Mouse (Mus musculus): ENCODE results near the gene Zfp710. TPM values are rescaled to one million over a fixed set of nuclear protein-coding genes. Genes with fewer than 3 reads are reported as not detected.
"Not testable (repeated sequence)": the region's sequence is repeated elsewhere in the genome, so short reads cannot be mapped to it uniquely, and the experiment has no call there.

Gene Zfp710
- polyA plus RNA-seq (2014; fragmentation: Nextera tagmentation; extraction: Ambion mirVana) = 25.6 and 31.3 TPM in 2 replicates

DNA sequence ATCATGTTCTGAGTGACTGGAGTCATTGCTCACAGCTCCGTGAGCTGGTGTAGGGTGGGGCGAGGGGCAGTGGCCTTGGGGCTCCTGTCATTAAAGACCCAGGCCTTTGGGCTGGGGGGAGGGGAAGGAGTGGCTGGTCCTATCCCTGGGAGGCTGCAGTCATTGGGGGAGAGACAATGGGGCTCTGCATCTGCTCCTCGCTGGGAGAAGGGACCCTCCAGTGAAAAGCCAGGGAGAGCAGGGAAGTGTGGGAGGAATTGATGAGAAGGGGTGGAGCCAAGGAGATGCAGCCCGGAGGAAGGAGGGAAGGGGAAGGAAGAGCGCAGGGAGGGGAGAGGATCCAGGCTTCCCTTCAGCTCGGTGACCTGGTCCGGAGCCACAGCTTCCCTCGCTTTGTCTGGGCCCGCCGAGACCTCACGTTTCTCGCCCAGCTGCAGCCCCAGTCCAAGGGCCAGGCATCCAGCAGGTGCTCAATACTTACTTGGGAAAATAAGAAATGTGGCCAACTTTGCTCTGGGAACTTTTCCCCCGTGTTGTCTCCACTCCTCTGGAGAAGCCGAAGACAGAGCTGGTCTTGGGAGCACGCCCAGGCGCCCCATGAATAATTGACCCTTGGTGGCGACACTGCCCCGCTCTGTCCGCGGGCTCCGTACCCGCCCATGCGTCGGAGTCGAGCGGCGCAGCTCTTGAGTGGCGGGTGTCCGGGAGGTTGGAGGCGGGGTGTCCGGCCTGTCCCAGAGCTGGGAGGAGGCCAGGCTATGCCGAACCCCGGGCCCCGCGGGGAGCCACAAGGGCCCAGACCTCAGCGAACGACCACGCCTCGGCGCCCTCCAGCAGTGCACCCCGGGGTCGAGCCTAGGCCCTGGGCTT lies at the start of gene Zfp710:
TSS of gene Zfp710 (plus strand) at position 294 of the 870 bp plus-strand sequence.
- ATAC-seq (ENCODE audit: low FRiP score) = peak; percentile 92
- under 1% methylated on average over 41 of the region's 42 CpGs for WGBS
- no peaks in the 10 kb centered on the region for H3K27me3 ChIP-seq (ENCODE audit: control insufficient read depth, insufficient read depth, low read length)
- DNase-seq (ENCODE audit: low spot score, missing footprints) = peak; percentile 98
- peak within 1 kb of the TSS; percentile 92 for H3K4me3 ChIP-seq (ENCODE audit: low read depth, low read length)
- H3K4me2 ChIP-seq = peak within 1 kb of the TSS; percentile 98
- H3K9ac ChIP-seq (ENCODE audit: low read length) = peak within 1 kb of the TSS; percentile 98
- H3K27ac ChIP-seq (ENCODE audit: low read depth, low read length) = peak within 1 kb of the TSS; percentile 98
- no peaks in the 10 kb centered on the region for H3K9me3 ChIP-seq (ENCODE audit: control insufficient read depth, low read length)
- peaks cover 23% of the 10 kb centered on the region for H3K4me1 ChIP-seq (ENCODE audit: control insufficient read depth, insufficient read depth, low read length)
- H3K36me3 ChIP-seq (ENCODE audit: control insufficient read depth, insufficient read depth, low read length) = no peaks in the 10 kb centered on the region

DNA sequence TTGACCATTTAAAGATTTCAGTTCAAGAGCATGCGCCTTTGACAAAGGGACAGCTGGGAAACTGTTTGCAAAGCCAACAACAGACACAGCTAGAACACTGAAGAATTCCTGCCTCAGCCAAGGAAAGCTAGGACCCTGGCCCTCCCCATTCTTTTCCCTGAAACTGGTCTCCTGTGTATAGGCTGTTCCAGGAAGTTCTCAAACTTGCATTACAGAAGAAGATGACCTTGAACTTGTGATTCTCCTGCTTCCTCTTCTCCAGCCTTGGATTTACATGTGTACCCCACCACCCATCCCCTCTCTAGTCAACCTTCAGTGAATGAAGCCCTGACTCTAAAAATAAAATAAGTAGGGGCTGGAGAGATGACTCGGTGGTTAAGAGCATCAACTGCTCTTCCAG lies 49.3 kb upstream of the Zfp710 start:
- Histone ChIP-seq H3K4me3 (ENCODE audit: low read depth, low read length) (no peak overlapping the region), H3K27me3 (ENCODE audit: control insufficient read depth, insufficient read depth, low read length) (no peaks in the 10 kb centered on the region), H3K4me1 (ENCODE audit: control insufficient read depth, insufficient read depth, low read length) (no peaks in the 10 kb centered on the region), H3K27ac (ENCODE audit: low read depth, low read length) (no peak overlapping the region), H3K36me3 (ENCODE audit: control insufficient read depth, insufficient read depth, low read length) (no peaks in the 10 kb centered on the region), H3K4me2 (no peak overlapping the region), H3K9ac (ENCODE audit: low read length) (no peak overlapping the region), H3K9me3 (ENCODE audit: control insufficient read depth, low read length) (no peaks in the 10 kb centered on the region)
- ATAC-seq (ENCODE audit: low FRiP score) = no peak
- WGBS = 89% methylated on average over 2 of the region's 2 CpGs
- no peak for DNase-seq (ENCODE audit: low spot score, missing footprints)

DNA sequence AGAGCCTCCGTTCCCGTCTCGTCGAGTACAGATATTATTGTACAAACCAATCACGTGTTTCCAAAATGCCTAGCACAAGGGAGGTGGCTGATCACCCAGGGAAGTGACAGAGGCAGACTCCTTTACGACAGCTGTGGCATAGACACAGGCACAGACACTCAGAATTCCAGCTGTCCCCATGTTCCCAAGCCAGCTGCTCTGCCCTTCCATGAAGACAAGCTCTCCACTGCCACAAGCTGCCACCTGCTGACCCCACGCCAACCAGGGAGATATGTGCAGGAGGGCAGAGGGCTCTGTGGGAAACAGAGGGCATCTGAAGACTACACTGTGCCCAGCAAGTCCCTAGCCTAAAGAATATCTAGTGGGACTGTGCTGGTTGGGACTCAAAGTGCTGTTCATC lies 37.9 kb upstream of the Zfp710 start:
- no peak for ATAC-seq (ENCODE audit: low FRiP score)
- Histone ChIP-seq H3K9me3 (ENCODE audit: control insufficient read depth, low read length) (no peaks in the 10 kb centered on the region), H3K4me3 (ENCODE audit: low read depth, low read length) (no peak overlapping the region), H3K4me2 (no peak overlapping the region), H3K4me1 (ENCODE audit: control insufficient read depth, insufficient read depth, low read length) (no peaks in the 10 kb centered on the region), H3K9ac (ENCODE audit: low read length) (no peak overlapping the region), H3K27me3 (ENCODE audit: control insufficient read depth, insufficient read depth, low read length) (no peaks in the 10 kb centered on the region), H3K27ac (ENCODE audit: low read depth, low read length) (no peak overlapping the region), H3K36me3 (ENCODE audit: control insufficient read depth, insufficient read depth, low read length) (no peaks in the 10 kb centered on the region)
- DNase-seq (ENCODE audit: low spot score, missing footprints) = no peak
- 87% methylated on average over 7 of the region's 7 CpGs for WGBS

DNA sequence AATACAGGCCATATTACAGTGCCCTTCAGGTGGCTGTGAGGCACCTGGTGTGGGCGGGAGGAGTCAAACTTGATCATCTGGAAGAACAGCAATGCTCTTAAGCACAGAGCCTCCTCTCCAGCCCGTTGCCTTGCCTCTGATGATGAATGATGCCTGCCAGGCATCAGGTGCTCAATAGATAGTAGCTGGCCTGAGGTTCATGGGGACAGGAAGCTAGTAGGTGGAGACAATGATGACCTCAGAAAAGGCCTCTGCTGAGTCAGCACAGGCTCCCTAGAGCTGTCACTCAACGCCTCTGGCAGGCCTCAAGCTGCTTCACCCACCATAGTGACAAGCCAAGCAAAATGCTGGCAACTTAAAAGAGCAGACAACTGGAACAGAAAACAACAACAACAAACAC lies 36.9 kb upstream of the Zfp710 start:
- Histone ChIP-seq H3K36me3 (ENCODE audit: control insufficient read depth, insufficient read depth, low read length) (no peaks in the 10 kb centered on the region), H3K9me3 (ENCODE audit: control insufficient read depth, low read length) (no peaks in the 10 kb centered on the region), H3K27me3 (ENCODE audit: control insufficient read depth, insufficient read depth, low read length) (no peaks in the 10 kb centered on the region), H3K27ac (ENCODE audit: low read depth, low read length) (no peak overlapping the region), H3K9ac (ENCODE audit: low read length) (no peak overlapping the region), H3K4me1 (ENCODE audit: control insufficient read depth, insufficient read depth, low read length) (no peaks in the 10 kb centered on the region), H3K4me3 (ENCODE audit: low read depth, low read length) (no peak overlapping the region), H3K4me2 (no peak overlapping the region)
- WGBS = 74% methylated on average over 3 of the region's 3 CpGs
- ATAC-seq (ENCODE audit: low FRiP score) (no peak), DNase-seq (ENCODE audit: low spot score, missing footprints) (peak; percentile 12)

DNA sequence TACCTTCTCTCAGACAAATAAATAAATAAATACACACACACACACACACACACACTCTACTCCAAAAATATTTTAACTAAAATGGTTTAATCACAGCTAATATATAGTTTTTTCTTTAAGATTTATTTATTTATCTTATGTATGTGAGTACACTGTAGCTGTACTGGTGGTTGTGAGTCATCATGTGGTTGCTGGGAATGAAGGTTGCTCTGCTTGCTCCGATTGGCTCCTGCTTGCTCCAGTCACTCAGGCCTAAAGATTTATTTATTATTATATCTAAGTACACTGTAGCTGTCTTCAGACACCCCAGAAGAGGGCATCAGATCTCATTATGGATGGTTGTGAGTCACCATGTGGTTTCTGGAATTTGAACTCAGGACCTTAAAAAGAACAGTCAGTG lies 36.1 kb upstream of the Zfp710 start:
- not testable (repeated sequence) for H3K4me2 ChIP-seq; H3K9me3 ChIP-seq (ENCODE audit: control insufficient read depth, low read length); H3K4me1 ChIP-seq (ENCODE audit: control insufficient read depth, insufficient read depth, low read length); H3K9ac ChIP-seq (ENCODE audit: low read length); H3K4me3 ChIP-seq (ENCODE audit: low read depth, low read length); ATAC-seq (ENCODE audit: low FRiP score); H3K27me3 ChIP-seq (ENCODE audit: control insufficient read depth, insufficient read depth, low read length); H3K36me3 ChIP-seq (ENCODE audit: control insufficient read depth, insufficient read depth, low read length); H3K27ac ChIP-seq (ENCODE audit: low read depth, low read length)
- 100% methylated on average over 1 of the region's 1 CpGs for WGBS
- peak; percentile 33 for DNase-seq (ENCODE audit: low spot score, missing footprints)

DNA sequence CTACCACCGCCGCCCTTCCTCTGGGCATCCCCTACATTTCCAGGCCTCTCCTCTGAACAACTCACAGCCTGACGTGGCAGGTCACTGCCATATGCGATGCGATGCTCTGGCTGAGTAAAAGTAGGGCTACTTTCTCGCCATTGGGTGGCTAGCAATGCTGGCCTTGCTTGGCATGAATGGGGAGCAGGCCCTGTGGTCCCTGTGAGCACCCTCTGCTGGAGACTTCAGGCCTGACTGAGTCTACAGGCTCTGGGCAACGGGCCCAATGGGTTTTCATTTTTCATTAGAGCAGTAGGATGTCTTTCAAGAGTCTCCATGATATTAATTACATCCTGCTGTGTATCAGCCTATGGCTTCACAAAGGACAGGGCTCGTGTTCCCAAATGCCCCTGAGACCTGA lies 30.1 kb upstream of the Zfp710 start:
- WGBS = 28% methylated on average over 8 of the region's 8 CpGs
- Histone ChIP-seq H3K27ac (ENCODE audit: low read depth, low read length) (no peak overlapping the region), H3K9me3 (ENCODE audit: control insufficient read depth, low read length) (no peaks in the 10 kb centered on the region)

DNA sequence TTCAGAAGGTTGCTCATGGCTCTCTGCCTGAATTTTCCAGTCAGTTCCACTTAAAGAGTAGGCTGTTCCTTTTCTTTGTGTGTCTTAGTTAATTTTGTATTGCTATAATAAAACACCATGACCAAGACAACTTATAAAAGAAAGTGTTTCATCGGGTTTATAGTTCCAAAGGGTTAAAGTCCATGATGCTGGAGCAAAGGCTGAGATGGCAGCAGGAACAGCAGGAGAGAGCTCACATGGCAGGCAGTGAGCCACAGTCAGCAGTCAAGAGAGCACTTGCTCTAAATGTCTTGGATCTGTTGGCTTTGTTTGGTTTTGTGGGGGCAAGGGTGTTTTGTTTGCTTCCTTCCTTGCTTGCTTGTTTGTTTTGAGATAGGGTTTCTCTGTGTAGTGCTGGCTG lies 26.9 kb upstream of the Zfp710 start:
- no peak overlapping the region for H3K9ac ChIP-seq (ENCODE audit: low read length)
- H3K4me3 ChIP-seq (ENCODE audit: low read depth, low read length) = no peak overlapping the region
- no peaks in the 10 kb centered on the region for H3K27me3 ChIP-seq (ENCODE audit: control insufficient read depth, insufficient read depth, low read length)
- H3K4me2 ChIP-seq = no peak overlapping the region
- no peak for ATAC-seq (ENCODE audit: low FRiP score)
- no peaks in the 10 kb centered on the region for H3K4me1 ChIP-seq (ENCODE audit: control insufficient read depth, insufficient read depth, low read length)
- 84% methylated on average over 1 of the region's 1 CpGs for WGBS
- DNase-seq (ENCODE audit: low spot score, missing footprints) = no peak
- H3K36me3 ChIP-seq (ENCODE audit: control insufficient read depth, insufficient read depth, low read length) = no peaks in the 10 kb centered on the region
- no peak overlapping the region for H3K27ac ChIP-seq (ENCODE audit: low read depth, low read length)
- H3K9me3 ChIP-seq (ENCODE audit: control insufficient read depth, low read length) = no peaks in the 10 kb centered on the region

More for the DNA sequence above, 30.1 kb upstream of the Zfp710 start:
- DNase-seq (ENCODE audit: low spot score, missing footprints) = no peak
- Histone ChIP-seq H3K27me3 (ENCODE audit: control insufficient read depth, insufficient read depth, low read length) (no peaks in the 10 kb centered on the region), H3K4me2 (no peak overlapping the region), H3K36me3 (ENCODE audit: control insufficient read depth, insufficient read depth, low read length) (no peaks in the 10 kb centered on the region), H3K9ac (ENCODE audit: low read length) (no peak overlapping the region), H3K4me3 (ENCODE audit: low read depth, low read length) (no peak overlapping the region), H3K4me1 (ENCODE audit: control insufficient read depth, insufficient read depth, low read length) (no peaks in the 10 kb centered on the region)
- no peak for ATAC-seq (ENCODE audit: low FRiP score)

DNA sequence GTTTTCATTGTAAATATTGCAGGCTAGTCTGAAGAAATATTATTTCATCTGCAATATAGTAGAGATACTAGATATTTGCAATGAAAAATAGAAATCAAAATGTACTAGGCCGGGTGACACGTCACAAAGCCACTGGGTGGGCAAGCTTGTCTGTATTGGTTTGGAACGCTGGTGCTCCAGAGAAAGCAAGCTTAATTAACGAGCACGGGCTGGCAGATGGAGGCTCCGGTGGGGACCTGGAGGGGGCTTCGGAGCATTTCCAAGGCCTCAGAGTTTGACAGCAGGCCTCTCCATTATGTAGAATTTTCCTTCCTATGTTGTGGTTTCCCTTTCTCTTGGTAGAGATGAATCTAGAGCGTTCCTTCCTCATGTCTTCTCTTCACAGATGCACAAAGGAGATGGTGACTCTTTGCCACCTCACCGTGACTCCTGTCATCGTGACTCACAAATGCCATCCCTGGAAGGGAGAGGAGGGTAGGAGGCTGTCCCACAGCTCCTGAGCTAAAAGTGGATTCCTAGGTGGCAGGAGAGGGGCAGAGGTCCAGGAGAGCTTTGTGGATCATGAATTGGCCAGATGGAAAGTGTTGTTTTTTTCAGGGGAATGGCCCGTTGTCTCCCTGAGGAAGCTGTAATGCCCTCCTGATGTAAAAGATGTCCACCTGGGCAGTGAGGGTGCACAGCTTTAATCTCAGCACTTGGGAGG lies 22.1 kb upstream of the Zfp710 start:
- ATAC-seq (ENCODE audit: low FRiP score) = no peak
- DNase-seq (ENCODE audit: low spot score, missing footprints) = no peak
- no peaks in the 10 kb centered on the region for H3K36me3 ChIP-seq (ENCODE audit: control insufficient read depth, insufficient read depth, low read length)
- H3K4me1 ChIP-seq (ENCODE audit: control insufficient read depth, insufficient read depth, low read length) = no peaks in the 10 kb centered on the region
- no peak overlapping the region for H3K4me2 ChIP-seq
- H3K27ac ChIP-seq (ENCODE audit: low read depth, low read length) = no peak overlapping the region
- H3K9me3 ChIP-seq (ENCODE audit: control insufficient read depth, low read length) = no peaks in the 10 kb centered on the region
- 87% methylated on average over 11 of the region's 11 CpGs for WGBS
- H3K9ac ChIP-seq (ENCODE audit: low read length) = no peak overlapping the region
- H3K4me3 ChIP-seq (ENCODE audit: low read depth, low read length) = no peak overlapping the region
- no peaks in the 10 kb centered on the region for H3K27me3 ChIP-seq (ENCODE audit: control insufficient read depth, insufficient read depth, low read length)
